Mouse (Mus musculus): ENCODE data around the gene Sox9.

Gene Sox9

DNA sequence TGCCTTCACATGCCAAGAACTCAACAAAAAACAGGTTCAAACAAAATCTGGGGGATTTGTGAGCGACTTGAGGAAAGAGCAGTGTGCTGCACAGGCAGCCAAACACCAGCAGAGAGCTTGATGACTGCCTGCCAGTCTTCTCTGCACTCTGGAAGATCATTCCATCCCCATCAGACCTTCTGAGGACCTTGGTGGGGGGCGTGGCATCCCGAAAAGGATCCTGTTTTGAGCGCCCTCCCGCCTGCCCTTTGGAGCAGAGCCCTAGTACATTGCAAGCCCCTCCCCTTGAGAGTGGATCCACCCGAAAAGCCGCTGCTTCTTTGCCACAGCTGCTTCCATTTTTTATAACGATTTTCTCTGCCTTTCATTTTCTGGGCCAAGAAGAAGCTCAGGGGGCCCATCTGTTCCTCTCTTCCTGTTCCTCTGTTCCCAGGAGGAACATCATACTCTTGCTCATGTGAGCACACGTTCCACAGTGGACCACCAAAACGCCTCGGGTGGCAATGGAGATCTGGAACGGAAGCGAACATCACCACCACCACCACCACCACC is 16.9 kb downstream of the Sox9 start:
- no peak for DNase-seq (ENCODE audit: low read depth, low spot score)

DNA sequence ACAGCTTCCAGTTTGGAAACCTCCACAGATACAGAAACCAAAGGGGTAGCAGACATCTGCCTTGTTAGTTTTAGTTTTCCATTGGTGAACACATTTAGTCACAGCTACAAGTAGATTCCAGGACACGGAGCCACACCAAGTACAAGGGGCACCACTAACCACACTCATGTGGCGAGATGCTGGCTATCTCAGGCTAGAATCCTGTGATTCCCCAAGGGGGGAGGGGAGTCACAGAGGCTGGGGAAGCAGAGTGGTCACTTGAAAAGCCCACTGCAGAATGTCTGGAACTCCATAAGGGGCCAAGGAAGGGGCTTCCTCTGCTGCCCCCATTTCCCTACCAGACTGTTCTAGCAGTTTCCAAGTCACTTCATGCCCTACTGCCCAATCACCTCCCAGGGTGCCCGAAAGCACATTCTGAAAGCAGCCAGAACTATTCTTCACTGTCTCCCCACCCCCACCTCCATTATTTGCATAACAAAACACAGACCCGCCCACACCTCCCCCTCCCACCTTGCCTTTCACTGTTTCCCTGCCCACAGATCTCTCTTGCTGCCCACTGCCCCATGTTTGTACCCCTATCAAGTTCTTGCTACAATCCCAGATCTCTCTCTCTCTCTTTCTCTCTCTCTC is 19.3 kb downstream of the Sox9 start:
- no peak for DNase-seq (ENCODE audit: low read depth, low spot score)

DNA sequence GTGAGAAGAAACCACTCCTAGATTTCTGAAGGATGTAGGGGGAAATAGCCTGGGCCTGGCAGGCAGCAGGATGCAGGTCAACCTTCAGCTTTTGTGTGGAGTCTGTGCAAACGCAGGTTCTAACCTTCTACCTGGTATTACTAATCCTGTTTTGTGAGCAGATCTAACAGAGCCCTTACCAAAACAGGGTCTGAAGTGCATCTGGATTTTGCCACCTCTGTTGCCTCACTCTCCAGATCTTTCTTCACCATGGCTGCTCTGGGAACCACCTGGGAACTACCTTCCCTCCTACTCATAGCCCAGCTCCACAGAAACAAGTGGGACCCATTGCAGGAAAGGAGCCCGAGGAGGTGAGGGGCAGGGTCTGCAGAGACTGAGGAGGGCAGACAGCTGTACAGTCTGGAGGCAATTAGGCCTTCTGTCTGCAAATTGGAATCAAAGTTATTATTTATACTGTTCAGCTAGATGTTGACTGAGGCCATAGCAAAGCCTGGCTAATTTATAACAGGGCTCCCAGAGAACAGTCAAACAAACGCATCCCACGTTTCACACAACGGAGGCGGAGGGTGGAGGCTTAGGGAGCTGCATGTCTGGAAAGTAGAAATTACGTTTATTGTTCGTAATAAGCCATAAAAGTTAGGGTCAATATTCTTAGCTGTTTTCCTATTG is 25.9 kb downstream of the Sox9 start:
- DNase-seq (ENCODE audit: low read depth, low spot score), result no peak

DNA sequence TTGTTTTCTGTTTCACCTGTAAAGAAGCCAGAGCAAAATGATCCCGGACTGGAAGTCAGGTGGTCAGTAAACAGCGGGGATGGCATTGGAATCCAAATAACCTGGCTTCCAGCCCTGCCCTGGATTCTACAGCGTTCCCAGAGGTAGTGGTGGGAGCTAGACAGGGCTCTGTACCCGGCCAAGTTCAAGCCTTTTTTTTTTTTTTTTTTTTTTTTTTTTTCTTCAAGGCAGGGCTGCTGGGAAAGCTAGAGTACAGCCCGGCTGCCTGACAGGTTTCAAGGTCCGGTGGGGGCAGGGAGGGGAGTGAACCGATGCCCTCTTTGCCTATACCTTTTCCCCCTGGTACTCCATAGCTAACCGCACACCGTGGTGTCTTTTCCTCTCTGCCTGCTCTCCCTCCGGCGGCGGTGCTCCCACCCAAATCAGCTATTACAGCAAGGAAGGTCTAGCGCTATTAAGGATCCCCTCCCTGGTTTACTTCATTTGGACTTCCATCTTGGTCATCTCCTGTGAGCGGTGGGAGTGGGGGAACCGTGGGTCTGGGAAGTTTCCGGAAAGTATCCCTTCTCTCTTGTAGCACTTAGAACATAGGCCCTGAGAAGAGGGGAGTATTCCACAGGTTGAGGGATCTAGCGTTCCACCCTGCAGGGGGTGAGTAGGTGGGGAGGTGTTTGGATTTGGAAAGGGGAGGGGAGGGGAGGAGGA is 28.6 kb downstream of the Sox9 start:
- DNase-seq (ENCODE audit: low read depth, low spot score), result no peak

DNA sequence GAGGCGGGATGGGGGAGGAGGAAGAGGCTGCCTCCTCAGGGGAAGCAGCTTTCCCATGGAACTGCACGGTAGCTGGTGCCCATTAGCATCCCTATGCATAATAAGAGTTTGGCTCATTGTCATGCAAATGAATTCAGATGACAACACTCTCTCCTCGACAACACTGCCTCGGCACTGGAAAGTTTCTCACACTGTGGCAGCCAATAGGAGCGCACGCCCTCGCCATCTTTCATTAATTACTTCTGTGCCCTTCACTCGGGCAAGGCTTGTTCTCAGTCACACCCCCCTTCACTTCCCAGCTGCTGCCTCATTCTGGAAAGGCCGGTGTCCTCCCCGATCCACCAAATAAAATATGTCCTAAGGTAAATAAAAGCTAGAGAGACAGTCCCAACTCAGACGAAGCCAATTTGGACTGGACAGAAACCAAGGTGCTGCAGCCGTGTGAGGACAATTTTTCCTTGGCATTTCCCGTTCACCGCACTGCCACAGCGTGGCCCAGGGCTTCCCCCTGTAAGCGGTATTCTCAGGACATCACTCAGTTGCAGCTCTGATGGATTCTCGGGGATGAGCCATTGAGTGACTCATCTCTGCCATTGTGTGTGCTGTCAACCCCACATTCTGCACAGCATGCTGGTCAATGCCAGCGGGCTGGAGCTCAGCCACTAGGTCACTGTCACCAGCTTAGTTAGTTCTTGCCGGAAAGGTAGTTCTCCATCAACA is 29.3 kb downstream of the Sox9 start:
- DNase-seq (ENCODE audit: low read depth, low spot score), result no peak

DNA sequence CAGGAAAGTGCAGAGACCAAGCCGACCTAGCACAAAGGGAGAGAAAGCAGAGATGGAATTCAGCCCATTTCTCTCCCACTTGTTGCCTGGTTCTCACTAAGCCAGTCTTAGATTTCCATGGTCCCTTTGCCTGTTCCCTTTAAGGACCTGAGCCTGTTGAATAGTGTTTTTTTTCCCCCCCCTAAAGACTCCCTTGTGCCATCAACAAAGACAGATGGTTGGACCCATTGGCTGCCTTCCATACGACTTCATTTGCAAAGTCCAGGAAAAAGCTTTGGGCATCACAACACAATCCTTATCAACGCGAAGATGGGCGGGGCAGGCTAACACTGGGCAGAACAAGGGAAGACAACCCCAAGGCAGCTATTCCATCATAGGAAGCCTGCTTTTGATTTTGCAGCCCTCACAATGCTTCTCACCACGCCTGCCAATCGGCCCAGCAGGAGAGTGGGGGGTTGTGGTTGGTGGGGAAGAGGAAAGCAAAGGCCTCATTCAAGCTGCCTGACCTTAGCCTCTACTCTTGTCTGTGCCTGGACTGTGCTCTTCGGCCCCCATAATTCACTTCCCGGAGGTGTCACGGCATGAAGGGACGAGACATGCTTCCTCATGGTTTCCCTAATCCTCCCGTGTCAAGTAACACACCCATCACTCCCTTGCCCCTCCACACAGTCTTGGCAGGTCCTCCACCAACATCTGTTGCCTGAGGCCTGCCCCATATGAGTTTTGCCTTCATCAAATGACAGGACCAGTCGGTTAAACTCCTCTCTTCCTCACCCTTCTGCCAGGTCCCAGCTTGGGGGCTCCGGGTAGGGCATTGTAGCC is 36.0 kb downstream of the Sox9 start:
- DNase-seq (ENCODE audit: low read depth, low spot score), result no peak

DNA sequence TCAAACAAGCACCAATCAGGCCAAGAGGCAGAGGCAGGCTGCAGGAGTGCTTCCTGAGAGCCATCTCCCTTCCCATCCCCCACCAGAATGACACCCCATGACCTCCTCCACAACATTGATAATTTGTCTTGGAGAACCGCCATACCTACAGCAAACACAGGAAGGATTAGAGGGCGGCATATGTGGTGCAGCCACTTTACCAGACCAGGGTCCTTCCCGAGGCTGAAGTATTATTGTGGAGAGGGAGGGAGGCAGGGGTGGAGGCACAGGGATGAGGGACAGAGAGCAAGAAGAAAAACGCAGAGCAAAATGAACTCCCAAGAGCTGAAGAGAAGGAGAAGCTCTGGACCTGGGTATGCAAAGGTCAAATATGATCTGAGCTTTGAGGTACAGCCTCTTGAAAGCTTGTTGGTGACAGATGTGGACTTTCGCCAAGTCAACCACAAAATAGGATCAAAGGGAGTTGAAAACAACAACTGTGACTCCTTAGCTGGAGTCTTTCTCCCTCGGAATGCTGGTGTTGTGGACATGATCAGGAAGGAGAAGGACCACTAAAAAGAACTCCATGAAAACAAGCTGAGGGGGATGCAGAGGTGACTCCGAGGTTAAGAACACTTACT is 36.7 kb downstream of the Sox9 start:
- no peak for DNase-seq (ENCODE audit: low read depth, low spot score)

DNA sequence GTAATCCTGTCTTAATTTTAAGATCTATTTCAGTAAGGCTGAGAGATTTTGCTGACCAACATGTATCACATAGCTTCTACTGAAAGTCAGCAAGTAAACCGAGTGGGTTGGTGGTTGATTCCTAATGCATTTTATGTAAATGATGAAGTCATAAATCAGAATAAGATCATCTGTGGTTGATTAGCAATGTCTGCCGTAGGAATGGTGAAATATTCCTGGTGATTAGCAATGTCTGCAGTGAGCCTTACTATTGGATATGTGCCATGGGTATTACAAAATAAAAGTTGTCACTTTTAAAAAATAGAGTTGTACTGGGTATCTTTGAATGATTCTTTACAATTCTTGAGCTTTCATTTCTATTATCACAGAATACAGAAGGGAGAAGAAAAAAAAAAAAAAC is 39.5 kb downstream of the Sox9 start:
- DNase-seq (ENCODE audit: low read depth, low spot score), result no peak

DNA sequence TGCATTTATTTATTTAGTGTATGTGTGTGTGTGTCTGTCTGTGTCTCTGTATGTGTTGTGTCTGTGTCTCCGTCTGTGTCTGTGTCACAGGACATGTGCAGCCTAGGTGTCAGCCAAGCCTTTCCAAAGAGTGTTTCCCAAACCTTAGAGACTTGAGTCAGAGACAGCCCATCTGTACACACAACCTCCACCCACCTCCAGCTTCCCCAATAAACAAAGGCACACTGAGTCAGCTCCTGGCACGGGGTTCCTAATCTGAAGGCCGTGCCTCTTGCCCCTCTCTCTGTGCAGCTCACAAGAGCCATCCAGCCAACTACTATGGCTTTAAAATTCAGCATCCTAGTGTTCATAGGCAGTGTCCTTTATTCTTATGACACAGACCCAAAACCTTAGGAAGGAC is 42.1 kb downstream of the Sox9 start:
- no peak for DNase-seq (ENCODE audit: low read depth, low spot score)

DNA sequence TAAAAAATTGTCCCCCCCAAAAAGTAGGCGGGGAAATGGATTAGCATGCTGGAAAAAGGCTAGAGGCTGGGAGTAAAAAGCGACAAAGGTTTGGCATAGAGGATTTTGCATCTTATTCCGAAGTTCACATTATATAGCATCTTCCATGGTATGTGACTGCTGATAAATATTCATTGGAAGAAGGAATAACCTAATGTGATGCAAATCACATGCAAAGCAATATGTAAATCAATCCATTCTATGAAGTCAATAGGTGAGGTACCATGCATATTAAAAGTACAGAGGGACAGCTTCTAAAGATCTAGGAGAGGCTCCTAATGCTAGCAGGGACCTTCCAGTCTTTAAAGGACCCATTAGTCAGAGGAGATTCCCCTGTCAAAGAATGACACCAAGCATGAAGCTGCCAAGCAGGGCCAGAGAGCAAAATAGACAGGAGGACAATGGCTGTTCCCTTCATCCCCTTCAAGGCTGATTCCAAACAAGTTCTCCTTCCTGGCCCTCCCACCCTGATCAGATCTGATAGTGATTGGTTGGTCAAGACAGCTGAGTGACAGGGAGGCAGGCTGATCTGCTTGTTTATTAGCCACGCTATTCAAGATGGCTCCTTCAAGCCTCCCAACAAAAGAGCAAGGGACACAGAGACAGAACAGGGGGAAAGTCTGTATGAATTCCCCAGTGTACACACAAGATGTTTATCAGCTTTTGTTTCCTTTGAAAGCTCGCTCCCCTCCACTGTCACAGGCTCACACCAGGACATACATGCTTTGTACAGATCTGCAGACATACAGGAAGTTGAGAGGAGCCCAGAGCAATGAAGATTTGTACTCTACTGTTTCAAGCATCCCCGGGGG is 44.4 kb downstream of the Sox9 start:
- no peak for DNase-seq (ENCODE audit: low read depth, low spot score)

DNA sequence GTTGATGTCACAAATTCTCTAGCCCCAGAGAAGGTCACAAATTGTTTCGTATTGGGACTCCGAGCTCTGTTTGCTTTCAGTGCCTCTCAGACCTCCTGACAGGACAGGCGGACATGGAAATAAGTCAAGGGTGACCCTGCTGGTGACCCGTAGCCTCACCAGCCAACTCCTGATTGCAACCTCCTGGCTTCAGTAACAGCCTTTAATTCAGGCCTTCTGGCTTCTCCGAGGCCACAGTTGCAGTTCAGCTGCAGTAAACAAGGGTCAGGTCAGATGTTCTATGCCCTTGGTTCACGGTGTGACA is 45.0 kb downstream of the Sox9 start:
- DNase-seq (ENCODE audit: low read depth, low spot score), result no peak

DNA sequence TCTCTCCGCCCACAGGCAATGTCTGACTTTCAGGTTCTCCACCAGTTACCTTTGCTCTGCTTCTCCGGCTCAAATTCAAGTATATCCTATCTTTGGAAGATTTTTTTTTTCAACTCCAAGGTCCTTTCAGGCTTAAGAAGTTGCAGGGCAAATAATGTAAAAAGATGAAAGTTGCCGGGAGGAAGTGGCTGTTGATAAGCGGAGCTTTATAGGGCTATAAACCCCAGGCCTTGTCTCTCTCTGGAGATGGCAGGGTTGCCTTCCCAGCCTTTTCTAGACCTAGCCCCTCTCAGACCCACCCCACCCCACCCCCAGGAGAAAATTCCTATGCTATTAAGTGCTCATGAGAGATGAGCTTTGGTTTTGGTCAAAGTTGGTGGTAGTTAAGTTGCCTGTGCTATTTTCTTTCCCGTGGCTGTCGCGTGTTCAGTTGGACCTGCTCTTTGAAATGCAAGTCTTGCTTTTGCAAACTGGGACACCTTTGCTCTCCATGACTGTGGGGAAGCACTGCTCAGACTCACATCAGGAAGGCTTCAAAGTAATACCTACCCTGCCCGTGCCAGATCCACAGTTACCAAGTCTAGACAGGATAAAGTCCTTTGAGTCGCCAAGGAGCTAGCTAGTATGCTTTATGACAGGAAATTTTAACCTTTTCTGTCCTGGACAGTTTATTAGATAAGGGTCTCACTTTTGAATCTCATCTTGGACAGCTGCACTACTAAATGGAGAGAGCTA is 46.7 kb downstream of the Sox9 start:
- DNase-seq (ENCODE audit: low read depth, low spot score), result no peak

DNA sequence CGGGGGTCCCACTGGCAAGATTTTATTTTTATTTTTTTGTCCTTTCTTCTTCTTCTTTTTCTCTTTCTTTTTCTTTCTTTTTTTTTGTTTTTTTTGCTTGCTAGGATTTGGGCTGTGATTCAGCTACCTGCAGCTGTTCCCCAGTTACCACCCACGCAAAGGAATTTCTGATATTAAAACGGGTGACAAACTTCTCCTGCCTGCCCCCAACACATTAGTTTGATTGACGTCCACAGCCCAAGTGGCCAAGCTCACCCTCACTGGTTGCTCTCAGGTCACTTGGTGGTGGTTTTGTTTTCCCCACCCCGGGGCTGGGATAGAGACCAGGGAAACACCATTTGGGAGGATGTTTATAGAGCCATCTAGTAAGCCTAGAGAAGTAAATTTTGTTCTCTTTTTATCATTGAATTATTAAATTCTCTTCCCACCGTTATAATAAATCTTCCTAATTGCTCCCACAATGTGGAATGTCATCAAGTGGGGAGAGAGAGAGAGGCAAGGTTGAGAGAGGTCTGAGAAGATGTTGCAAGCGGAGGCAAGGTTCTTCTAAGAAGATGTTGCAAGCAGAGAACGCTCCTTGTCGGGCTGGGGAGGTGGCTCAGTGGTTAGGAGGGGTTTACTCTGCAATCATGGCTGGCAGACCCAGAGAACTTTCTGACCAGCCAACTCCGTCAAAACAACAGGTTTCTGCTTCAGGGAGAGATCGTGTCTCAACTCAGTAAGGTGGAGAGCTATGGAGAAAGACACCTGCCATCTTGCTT is 52.4 kb downstream of the Sox9 start:
- no peak for DNase-seq (ENCODE audit: low read depth, low spot score)

DNA sequence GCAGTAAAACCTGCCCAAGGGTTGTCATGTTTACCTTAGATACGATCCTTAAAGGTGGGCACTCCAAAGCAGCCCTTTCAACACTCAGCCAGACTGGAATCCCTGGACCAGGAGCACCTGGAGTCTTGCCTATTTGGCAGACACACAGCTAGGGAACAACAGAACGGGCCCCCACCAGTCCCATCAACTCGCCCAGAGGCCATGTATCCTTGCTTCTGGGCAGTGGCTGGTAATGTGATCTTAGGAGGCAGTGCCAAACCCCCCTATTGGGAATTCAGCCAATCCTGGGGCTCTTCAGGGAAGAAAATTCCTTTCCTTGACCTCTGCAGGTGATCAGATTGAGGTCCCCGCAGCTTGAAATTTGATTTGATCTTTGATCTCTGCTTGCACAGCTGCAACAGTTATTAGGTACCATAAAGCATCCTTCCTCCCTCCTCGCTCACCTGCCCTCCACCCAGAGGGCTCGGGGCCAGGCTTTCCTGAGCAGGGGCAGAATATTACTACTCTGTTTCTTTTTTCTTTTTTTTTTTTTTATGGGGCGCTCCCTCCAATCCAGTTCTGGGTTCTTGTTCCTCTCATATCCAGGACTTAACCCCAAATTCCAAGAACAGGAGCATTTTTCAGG is 53.6 kb downstream of the Sox9 start:
- DNase-seq (ENCODE audit: low read depth, low spot score), result no peak

Data from skeletal muscle tissue, adult 2 months (tissue).